Mouse (Mus musculus): ENCODE data around the gene Zfp978. TPM values are rescaled to one million over a fixed set of nuclear protein-coding genes. Genes with fewer than 3 reads are reported as not detected.
"Not testable (repeated sequence)": the region's sequence is repeated elsewhere in the genome, so short reads cannot be mapped to it uniquely, and the experiment has no call there.

The Zfp978 gene
- polyA plus RNA-seq, 1 experiment from 2014 or later = not detected

- 86% methylated on average over 2 of the region's 4 CpGs for WGBS
- H3K9me3 ChIP-seq (replicated peaks; ENCODE audit: control insufficient read depth, low read length, poor library complexity, severe bottlenecking); H3K4me1 ChIP-seq (ENCODE audit: control insufficient read depth, insufficient read depth, low read length); H3K27ac ChIP-seq (ENCODE audit: low read length); ATAC-seq; H3K4me2 ChIP-seq (ENCODE audit: low read length); H3K4me3 ChIP-seq (ENCODE audit: low read depth, low read length); H3K36me3 ChIP-seq (ENCODE audit: control insufficient read depth, insufficient read depth, low read length); H3K9ac ChIP-seq (ENCODE audit: low read depth, low read length); H3K27me3 ChIP-seq (ENCODE audit: control insufficient read depth, insufficient read depth, low read depth, low read length): not testable (repeated sequence)
Observed at GRCm38 (mm10) chr4:147383199-147383598, 22.1 kb downstream of the Zfp978 start.

- not testable (repeated sequence) for H3K27ac ChIP-seq (ENCODE audit: low read length); H3K4me3 ChIP-seq (ENCODE audit: low read depth, low read length); H3K36me3 ChIP-seq (ENCODE audit: control insufficient read depth, insufficient read depth, low read length); H3K9ac ChIP-seq (ENCODE audit: low read depth, low read length); H3K27me3 ChIP-seq (ENCODE audit: control insufficient read depth, insufficient read depth, low read depth, low read length); H3K4me2 ChIP-seq (ENCODE audit: low read length); ATAC-seq; H3K4me1 ChIP-seq (ENCODE audit: control insufficient read depth, insufficient read depth, low read length)
- H3K9me3 ChIP-seq (replicated peaks; ENCODE audit: control insufficient read depth, low read length, poor library complexity, severe bottlenecking) = peaks cover 34% of the 10 kb centered on the region
- WGBS = 94% methylated on average over 3 of the region's 3 CpGs
Observed at GRCm38 (mm10) chr4:147397201-147397600, 36.1 kb downstream of the Zfp978 start.

GRCm38 (mm10) chr4:147397934-147398682 is 37.0 kb downstream of the Zfp978 start:
- not testable (repeated sequence) for H3K27ac ChIP-seq (ENCODE audit: low read length); H3K36me3 ChIP-seq (ENCODE audit: control insufficient read depth, insufficient read depth, low read length); H3K4me3 ChIP-seq (ENCODE audit: low read depth, low read length); H3K27me3 ChIP-seq (ENCODE audit: control insufficient read depth, insufficient read depth, low read depth, low read length); ATAC-seq; H3K4me1 ChIP-seq (ENCODE audit: control insufficient read depth, insufficient read depth, low read length); H3K9ac ChIP-seq (ENCODE audit: low read depth, low read length); H3K4me2 ChIP-seq (ENCODE audit: low read length)
- peaks cover 39% of the 10 kb centered on the region for H3K9me3 ChIP-seq (replicated peaks; ENCODE audit: control insufficient read depth, low read length, poor library complexity, severe bottlenecking)
- WGBS = 80% methylated on average over 6 of the region's 6 CpGs

- WGBS = 85% methylated on average over 1 of the region's 1 CpGs
- not testable (repeated sequence) for H3K27me3 ChIP-seq (ENCODE audit: control insufficient read depth, insufficient read depth, low read depth, low read length); ATAC-seq; H3K27ac ChIP-seq (ENCODE audit: low read length); H3K4me2 ChIP-seq (ENCODE audit: low read length); H3K4me3 ChIP-seq (ENCODE audit: low read depth, low read length); H3K9ac ChIP-seq (ENCODE audit: low read depth, low read length); H3K4me1 ChIP-seq (ENCODE audit: control insufficient read depth, insufficient read depth, low read length); H3K36me3 ChIP-seq (ENCODE audit: control insufficient read depth, insufficient read depth, low read length)
- H3K9me3 ChIP-seq (replicated peaks; ENCODE audit: control insufficient read depth, low read length, poor library complexity, severe bottlenecking) = peaks cover 45% of the 10 kb centered on the region
Observed at GRCm38 (mm10) chr4:147398741-147399140, 37.6 kb downstream of the Zfp978 start.

- not testable (repeated sequence) for H3K4me2 ChIP-seq (ENCODE audit: low read length); ATAC-seq; H3K9ac ChIP-seq (ENCODE audit: low read depth, low read length); H3K27me3 ChIP-seq (ENCODE audit: control insufficient read depth, insufficient read depth, low read depth, low read length); H3K27ac ChIP-seq (ENCODE audit: low read length); H3K4me3 ChIP-seq (ENCODE audit: low read depth, low read length); H3K4me1 ChIP-seq (ENCODE audit: control insufficient read depth, insufficient read depth, low read length); H3K36me3 ChIP-seq (ENCODE audit: control insufficient read depth, insufficient read depth, low read length)
- WGBS = 77% methylated on average over 3 of the region's 3 CpGs
- H3K9me3 ChIP-seq (replicated peaks; ENCODE audit: control insufficient read depth, low read length, poor library complexity, severe bottlenecking) = peaks cover 52% of the 10 kb centered on the region
Observed at GRCm38 (mm10) chr4:147399505-147399904, 38.4 kb downstream of the Zfp978 start.

- H3K9ac ChIP-seq (ENCODE audit: low read depth, low read length); H3K27me3 ChIP-seq (ENCODE audit: control insufficient read depth, insufficient read depth, low read depth, low read length); H3K4me1 ChIP-seq (ENCODE audit: control insufficient read depth, insufficient read depth, low read length); H3K36me3 ChIP-seq (ENCODE audit: control insufficient read depth, insufficient read depth, low read length); H3K4me3 ChIP-seq (ENCODE audit: low read depth, low read length); ATAC-seq; H3K27ac ChIP-seq (ENCODE audit: low read length); H3K4me2 ChIP-seq (ENCODE audit: low read length): not testable (repeated sequence)
- H3K9me3 ChIP-seq (replicated peaks; ENCODE audit: control insufficient read depth, low read length, poor library complexity, severe bottlenecking) = peaks cover 51% of the 10 kb centered on the region
- whole genome bisulfite sequencing = 86% methylated on average over 8 of the region's 8 CpGs
Observed at GRCm38 (mm10) chr4:147400031-147400847, 39.1 kb downstream of the Zfp978 start.

GRCm38 (mm10) chr4:147400848-147401715 is 40.0 kb downstream of the Zfp978 start:
- not testable (repeated sequence) for ATAC-seq; H3K4me3 ChIP-seq (ENCODE audit: low read depth, low read length); H3K4me1 ChIP-seq (ENCODE audit: control insufficient read depth, insufficient read depth, low read length); H3K27ac ChIP-seq (ENCODE audit: low read length); H3K27me3 ChIP-seq (ENCODE audit: control insufficient read depth, insufficient read depth, low read depth, low read length); H3K9ac ChIP-seq (ENCODE audit: low read depth, low read length); H3K36me3 ChIP-seq (ENCODE audit: control insufficient read depth, insufficient read depth, low read length); H3K4me2 ChIP-seq (ENCODE audit: low read length)
- H3K9me3 ChIP-seq (replicated peaks; ENCODE audit: control insufficient read depth, low read length, poor library complexity, severe bottlenecking) = peaks cover 54% of the 10 kb centered on the region
- WGBS = 82% methylated on average over 15 of the region's 17 CpGs

GRCm38 (mm10) chr4:147401736-147402506 is 40.8 kb downstream of the Zfp978 start:
- not testable (repeated sequence) for ATAC-seq

More at GRCm38 (mm10) chr4:147401736-147402506, 40.8 kb downstream of the Zfp978 start:
- WGBS = 83% methylated on average over 17 of the region's 17 CpGs
- not testable (repeated sequence) for H3K4me1 ChIP-seq (ENCODE audit: control insufficient read depth, insufficient read depth, low read length); H3K4me2 ChIP-seq (ENCODE audit: low read length); H3K9ac ChIP-seq (ENCODE audit: low read depth, low read length); H3K4me3 ChIP-seq (ENCODE audit: low read depth, low read length); H3K27me3 ChIP-seq (ENCODE audit: control insufficient read depth, insufficient read depth, low read depth, low read length); H3K36me3 ChIP-seq (ENCODE audit: control insufficient read depth, insufficient read depth, low read length); H3K27ac ChIP-seq (ENCODE audit: low read length)
- H3K9me3 ChIP-seq (replicated peaks; ENCODE audit: control insufficient read depth, low read length, poor library complexity, severe bottlenecking) = peaks cover 49% of the 10 kb centered on the region

Data from midbrain, embryonic 16.5 days (tissue).